Comparison of ENCODE assay signal across 16 mouse cellular contexts in the genomic region with DNA sequence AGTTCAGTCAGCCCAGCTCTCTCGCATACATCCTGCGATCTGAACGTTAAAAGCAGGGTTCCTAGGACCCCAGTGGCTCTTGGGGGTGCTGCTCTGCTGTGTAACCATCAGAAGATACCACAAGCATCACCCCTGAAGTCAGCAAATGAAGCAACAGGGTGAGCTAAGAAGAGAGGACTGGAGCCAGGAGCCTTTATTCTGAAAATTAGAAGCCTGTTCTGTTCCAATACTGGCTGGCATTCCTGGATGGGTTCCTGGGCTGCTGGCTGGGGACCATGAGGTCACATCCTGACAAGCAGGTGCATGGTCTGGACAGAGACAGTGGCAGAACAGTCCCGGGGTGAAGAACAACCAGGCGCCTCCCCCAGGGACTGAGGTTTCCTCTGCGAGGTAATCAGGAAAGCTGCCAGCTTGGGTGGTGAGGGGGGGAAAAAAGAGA. TPM values are rescaled to one million over a fixed set of nuclear protein-coding genes. Genes with fewer than 3 reads are reported as not detected.
A peak's percentile ranks its signal among the peaks of the same experiment; 100 is the strongest.
DNase-seq lines count a peak whose midpoint lies in the region; ATAC-seq and TF ChIP-seq lines count a peak whose summit lies in the region.
"Had no signal": no experiment of that assay in that cellular context is flagged by ENCODE, and none has a peak within 500 bp of the region (broad histone marks: within the 10 kb centered on the region; RNA-seq: fewer than 3 reads in every experiment).

No protein-coding gene starts in this region.

- H3K9me3 ChIP-seq in forebrain, postnatal 0 days (ENCODE audit: low read length): no peaks in the 10 kb centered on the region
- H3K9me3 ChIP-seq in forebrain, embryonic 15.5 days: no peaks in the 10 kb centered on the region
- H3K9me3 ChIP-seq: limb, embryonic 10.5 days had no signal

- no peak overlapping the region for H3K4me3 ChIP-seq in forebrain, postnatal 0 days (ENCODE audit: low read depth, low read length)
- H3K4me3 ChIP-seq in forebrain, embryonic 15.5 days: no peak overlapping the region
- H3K4me3 ChIP-seq in kidney, adult 2 months (ENCODE audit: insufficient read depth, low read depth, low read length): no peak overlapping the region
- H3K4me3 ChIP-seq: limb, embryonic 10.5 days had no signal

- peak; percentile 62 for ATAC-seq in forebrain, postnatal 0 days
- no peak for ATAC-seq in forebrain, embryonic 15.5 days (replicated peaks)
- ATAC-seq in CD4-positive, CD25-positive, alpha-beta regulatory T cell, adult 4 months: no peak

- H3K27ac ChIP-seq in forebrain, postnatal 0 days (ENCODE audit: low read depth, low read length): no peak overlapping the region
- H3K27ac ChIP-seq in forebrain, embryonic 15.5 days (replicated peaks): no peak overlapping the region
- no peak overlapping the region for H3K27ac ChIP-seq in kidney, adult 2 months (ENCODE audit: insufficient read depth, low read depth, low read length)
- H3K27ac ChIP-seq: limb, embryonic 10.5 days; liver, embryonic 14.5 days had no signal

- 38% methylated on average over 6 of the region's 6 CpGs for WGBS in forebrain, postnatal 0 days
- 49% methylated on average over 6 of the region's 6 CpGs for WGBS in forebrain, embryonic 15.5 days
- WGBS in kidney, adult 2 months: 35% methylated on average over 6 of the region's 6 CpGs

- TF ChIP-seq POLR2A in kidney, adult 2 months (IDR thresholded peaks at IDR 0.05; ENCODE audit: low read depth, low read length): no peak

- no peak overlapping the region for H3K9ac ChIP-seq in forebrain, postnatal 0 days
- no peak overlapping the region for H3K9ac ChIP-seq in forebrain, embryonic 15.5 days (replicated peaks)
- H3K9ac ChIP-seq: liver, embryonic 14.5 days had no signal

- H3K36me3 ChIP-seq in forebrain, postnatal 0 days (ENCODE audit: insufficient read depth): no peaks in the 10 kb centered on the region
- no peaks in the 10 kb centered on the region for H3K36me3 ChIP-seq in forebrain, embryonic 15.5 days
- no peaks in the 10 kb centered on the region for H3K36me3 ChIP-seq in kidney, adult 2 months (ENCODE audit: control insufficient read depth, insufficient read depth, low read length)
- H3K36me3 ChIP-seq: limb, embryonic 10.5 days had no signal

- no peaks in the 10 kb centered on the region for H3K27me3 ChIP-seq in forebrain, postnatal 0 days (ENCODE audit: insufficient read depth, low read length)
- no peaks in the 10 kb centered on the region for H3K27me3 ChIP-seq in forebrain, embryonic 15.5 days
- H3K27me3 ChIP-seq in kidney, adult 2 months (replicated peaks; ENCODE audit: control insufficient read depth, insufficient read depth, low read length): no peaks in the 10 kb centered on the region

- no peak overlapping the region for H3K4me2 ChIP-seq in forebrain, postnatal 0 days (ENCODE audit: low read depth)
- H3K4me2 ChIP-seq in forebrain, embryonic 15.5 days (replicated peaks): no peak overlapping the region

- DNase-seq in forebrain, postnatal 0 days: peak; percentile 41
- peak; percentile 29 for DNase-seq in kidney, adult 2 months
- no peak for DNase-seq in kidney, adult 18-20 months
- peak; percentile 92 for DNase-seq in Muller cell, postnatal 12 days (ENCODE audit: inconsistent ontology term)
- peak; percentile 43 for DNase-seq in cerebellum, adult 8-10 months
- DNase-seq in thymus, postnatal 4 days: no peak
- DNase-seq: layer of hippocampus, adult 9-11 months; thymus, postnatal 14 days had no signal

- no peaks in the 10 kb centered on the region for H3K4me1 ChIP-seq in forebrain, postnatal 0 days (ENCODE audit: insufficient read depth)
- 0 out of 2 replicates have a peak, but pooled peaks cover 3% of the 10 kb centered on the region for H3K4me1 ChIP-seq in forebrain, embryonic 15.5 days
- H3K4me1 ChIP-seq in kidney, adult 2 months (ENCODE audit: control insufficient read depth, insufficient read depth, low read length): peaks cover 5% of the 10 kb centered on the region

- TF ChIP-seq CTCF in forebrain, postnatal 0 days (IDR thresholded peaks at IDR 0.05; ENCODE audit: low read depth): no peak
- no peak for TF ChIP-seq CTCF in kidney, adult 2 months (conservative IDR thresholded peaks at IDR 0.05; ENCODE audit: insufficient read depth, insufficient read length, low read depth, low read length)

RNA-seq across cellular contexts. Expression of a gene that starts 11.5 kb away (rescaled TPM):
- total RNA-seq in forebrain, postnatal 0 days (2014; rRNA removed): 0.92 and 1.7 TPM in 2 replicates
- 0.29 and 0.53 TPM in 2 replicates for polyA plus RNA-seq in forebrain, postnatal 0 days (2015; fragmentation: Nextera tagmentation; extraction: Ambion mirVana)
- 0.38 and 0.64 TPM in 2 replicates for polyA plus RNA-seq in forebrain, embryonic 15.5 days (2015; fragmentation: Nextera tagmentation; extraction: Ambion mirVana)
- 0.54 and 0.64 TPM in 2 replicates for polyA plus RNA-seq in kidney, adult 2 months (2012; rRNA removed)
- polyA plus RNA-seq in CD4-positive, CD25-positive, alpha-beta regulatory T cell, adult 4 months (2017; shearing (Covaris generic)): not detected
- total RNA-seq: hematopoietic stem cell, adult 5-6 weeks; megakaryocyte progenitor cell, adult 5-6 weeks had no signal
- polyA plus RNA-seq: liver, embryonic 14.5 days had no signal

RNA-seq across cellular contexts. Expression of a gene that starts 51.3 kb away (rescaled TPM):
- total RNA-seq in forebrain, postnatal 0 days (2014; rRNA removed): not detected in 2 replicates
- 0.10 and 0.11 TPM in 2 replicates for polyA plus RNA-seq in forebrain, postnatal 0 days (2015; fragmentation: Nextera tagmentation; extraction: Ambion mirVana)
- 0.20 TPM in 1 of 2 replicates, not detected in the other for polyA plus RNA-seq in forebrain, embryonic 15.5 days (2015; fragmentation: Nextera tagmentation; extraction: Ambion mirVana)
- 0.15 TPM in 1 of 2 replicates, not detected in the other for polyA plus RNA-seq in kidney, adult 2 months (2012; rRNA removed)
- polyA plus RNA-seq in CD4-positive, CD25-positive, alpha-beta regulatory T cell, adult 4 months (2017; shearing (Covaris generic)): 1 to 10 TPM; 3.1 to 3.5 TPM
- total RNA-seq: heart, adult 18-20 months; hematopoietic stem cell, adult 5-6 weeks; megakaryocyte progenitor cell, adult 5-6 weeks had no signal
- polyA plus RNA-seq: kidney, embryonic 14.5 days; limb, embryonic 10.5 days; liver, embryonic 14.5 days had no signal

Comparison
In these comparisons a context has a peak if more than half of its experiments do, and no peak if none do; other contexts are left out.
1. DNase-seq: peak in forebrain, postnatal 0 days (single experiment), kidney, adult 2 months (single experiment), Muller cell, postnatal 12 days (single experiment) and cerebellum, adult 8-10 months (single experiment); none in kidney, adult 18-20 months (single experiment) and thymus, postnatal 4 days (single experiment).